Mouse (Mus musculus) spleen, postnatal 10 days (tissue): ENCODE results near the gene Slc17a7.
"Not testable (repeated sequence)": the region's sequence is repeated elsewhere in the genome, so short reads cannot be mapped to it uniquely, and the experiment has no call there.

Experiments used
- DNase-seq, 2 experiments: peaks; one replicate each; pipeline ENCODE4 v3.0.0; 2021 to 2022; ENCODE audit warnings: low spot score in 2 of 2

Slc17a7 gene

GRCm38 (mm10) chr7:45154096-45154992 lies 9.4 kb upstream of the Slc17a7 start, which contains the start of the genes Pih1d1 and Aldh16a1:
Pih1d1 (plus strand) TSS chr7:45154303.
Aldh16a1 (minus strand) TSS chr7:45154584.
- peak; percentile 97 to 99 for DNase-seq

- peak; percentile 34 to 78 for DNase-seq
Observed at GRCm38 (mm10) chr7:45154993-45155514, 8.7 kb upstream of the Slc17a7 start.

GRCm38 (mm10) chr7:45155590-45155989 lies 8.2 kb upstream of the Slc17a7 start:
- no peak for DNase-seq

- no peak for DNase-seq
Observed at GRCm38 (mm10) chr7:45156206-45156605, 7.5 kb upstream of the Slc17a7 start.

GRCm38 (mm10) chr7:45157459-45157858 lies 6.3 kb upstream of the Slc17a7 start:
- DNase-seq: no peak

- no peak for DNase-seq
Observed at GRCm38 (mm10) chr7:45158991-45159390, 4.8 kb upstream of the Slc17a7 start.

GRCm38 (mm10) chr7:45160316-45160800 lies 3.4 kb upstream of the Slc17a7 start:
- no peak for DNase-seq

- DNase-seq: no peak
Observed at GRCm38 (mm10) chr7:45160866-45161265, 2.9 kb upstream of the Slc17a7 start.

- peak; percentile 85 to 91 for DNase-seq
Observed at GRCm38 (mm10) chr7:45161612-45162473, 1.9 kb upstream of the Slc17a7 start.

- no peak for DNase-seq
Observed at GRCm38 (mm10) chr7:45162551-45162950, 1.2 kb upstream of the Slc17a7 start.

GRCm38 (mm10) chr7:45162996-45163615 lies 643 bp upstream of the Slc17a7 start:
- DNase-seq: no peak

- DNase-seq: no peak
Observed at GRCm38 (mm10) chr7:45164833-45165232, 1.1 kb downstream of the Slc17a7 start.

GRCm38 (mm10) chr7:45165701-45166100 lies 2.0 kb downstream of the Slc17a7 start:
- no peak for DNase-seq

- no peak for DNase-seq
Observed at GRCm38 (mm10) chr7:45166950-45167401, 3.2 kb downstream of the Slc17a7 start.

GRCm38 (mm10) chr7:45167761-45168445 lies 4.2 kb downstream of the Slc17a7 start:
- no peak for DNase-seq

GRCm38 (mm10) chr7:45168656-45169055 lies 4.9 kb downstream of the Slc17a7 start:
- no peak for DNase-seq

GRCm38 (mm10) chr7:45169495-45169894 lies 5.7 kb downstream of the Slc17a7 start:
- DNase-seq: no peak

- DNase-seq: peak; percentile 43 to 72
Observed at GRCm38 (mm10) chr7:45172974-45173373, 9.2 kb downstream of the Slc17a7 start.

- not testable (repeated sequence) for DNase-seq
Observed at GRCm38 (mm10) chr7:45173772-45174171, 10.0 kb downstream of the Slc17a7 start.

GRCm38 (mm10) chr7:45174567-45175280 lies 11.0 kb downstream of the Slc17a7 start:
- DNase-seq: no peak
